Mouse (Mus musculus) liver, adult (tissue): ENCODE measurements around the gene Serinc2.

ENCODE experiments used
- GATA4 ChIP-seq: IDR thresholded peaks from 2 replicates; pipeline ENCODE4 v1.6.1; 2014; ENCODE audit warnings: mild to moderate bottlenecking, low read length; ENCODE audit not compliant: insufficient replicate concordance

The Serinc2 gene

GRCm38 (mm10) chr4:130306796-130307630, 28.0 kb upstream of the Serinc2 start:
- no peak for TF ChIP-seq GATA4

GRCm38 (mm10) chr4:130304746-130305145, 25.7 kb upstream of the Serinc2 start:
- no peak for TF ChIP-seq GATA4

GRCm38 (mm10) chr4:130302285-130302870, 23.4 kb upstream of the Serinc2 start:
- TF ChIP-seq GATA4 = no peak

- no peak for TF ChIP-seq GATA4
Observed at GRCm38 (mm10) chr4:130299629-130300018, 20.6 kb upstream of the Serinc2 start.

- TF ChIP-seq GATA4 = no peak
Observed at GRCm38 (mm10) chr4:130298877-130299628, 20.0 kb upstream of the Serinc2 start.

- no peak for TF ChIP-seq GATA4
Observed at GRCm38 (mm10) chr4:130297123-130297529, 18.1 kb upstream of the Serinc2 start.

GRCm38 (mm10) chr4:130296243-130296965, 17.4 kb upstream of the Serinc2 start:
- TF ChIP-seq GATA4 = no peak

GRCm38 (mm10) chr4:130295047-130295745, 16.2 kb upstream of the Serinc2 start:
- TF ChIP-seq GATA4 = no peak

GRCm38 (mm10) chr4:130294513-130294912, 15.5 kb upstream of the Serinc2 start:
- TF ChIP-seq GATA4 = no peak

- TF ChIP-seq GATA4 = no peak
Observed at GRCm38 (mm10) chr4:130292271-130292670, 13.3 kb upstream of the Serinc2 start.

GRCm38 (mm10) chr4:130289824-130290223, 10.8 kb upstream of the Serinc2 start:
- TF ChIP-seq GATA4 = no peak

GRCm38 (mm10) chr4:130286531-130286930, 7.5 kb upstream of the Serinc2 start:
- TF ChIP-seq GATA4 = no peak

GRCm38 (mm10) chr4:130283826-130284225, 4.8 kb upstream of the Serinc2 start:
- no peak for TF ChIP-seq GATA4

GRCm38 (mm10) chr4:130282856-130283255, 3.9 kb upstream of the Serinc2 start:
- no peak for TF ChIP-seq GATA4
